ENCODE assay signal across 9 mouse cellular contexts in genomic region chr9:108990462-108990820, GRCm38 (mm10). TPM values are rescaled to one million over a fixed set of nuclear protein-coding genes. Genes with fewer than 3 reads are reported as not detected.
DNase-seq lines count a peak whose midpoint lies in the region; ATAC-seq and TF ChIP-seq lines count a peak whose summit lies in the region.
"Had no signal": no experiment of that assay in that cellular context is flagged by ENCODE, and none has a peak within 500 bp of the region (broad histone marks: within the 10 kb centered on the region; RNA-seq: fewer than 3 reads in every experiment).

No protein-coding gene starts in this region.

- H3K27ac ChIP-seq in kidney, embryonic 16.5 days (ENCODE audit: low read length) = peak overlapping the region; percentile 97
- peak overlapping the region; percentile 42; the same call in 1 of the 2 replicates for H3K27ac ChIP-seq in intestine, postnatal 0 days (ENCODE audit: low read depth, low read length)

- WGBS in kidney, embryonic 16.5 days = 58% methylated on average over 7 of the region's 7 CpGs
- 78% methylated on average over 7 of the region's 7 CpGs for WGBS in intestine, postnatal 0 days

- H3K27me3 ChIP-seq in kidney, embryonic 16.5 days (ENCODE audit: insufficient read depth, low read length) = no peaks in the 10 kb centered on the region
- no peaks in the 10 kb centered on the region for H3K27me3 ChIP-seq in intestine, postnatal 0 days (replicated peaks; ENCODE audit: control insufficient read depth, insufficient read depth, low read length)

- no peak overlapping the region for H3K4me3 ChIP-seq in kidney, embryonic 16.5 days (ENCODE audit: low read length)
- no peak overlapping the region for H3K4me3 ChIP-seq in intestine, postnatal 0 days (ENCODE audit: low read depth, low read length)

- no peak for TF ChIP-seq CTCF in intestine, postnatal 0 days (IDR thresholded peaks at IDR 0.05; ENCODE audit: low read depth)

- peak; percentile 34 for DNase-seq in embryo, embryonic 10.5 days (ENCODE audit: low spot score)
- DNase-seq in embryo, embryonic 10 days (ENCODE audit: low spot score) = no peak
- DNase-seq in kidney, postnatal 10 days = no peak
- DNase-seq in Muller cell, postnatal 12 days (ENCODE audit: inconsistent ontology term) = peak; percentile 21
- DNase-seq in testis, postnatal 14 days (ENCODE audit: low spot score) = no peak
- DNase-seq in thymus, postnatal 14 days = no peak

- peaks cover 18% of the 10 kb centered on the region for H3K4me1 ChIP-seq in kidney, embryonic 16.5 days (ENCODE audit: insufficient read depth, low read length)
- peaks cover 12% of the 10 kb centered on the region for H3K4me1 ChIP-seq in intestine, postnatal 0 days (replicated peaks; ENCODE audit: control insufficient read depth, insufficient read depth, low read length)

- H3K36me3 ChIP-seq in kidney, embryonic 16.5 days (ENCODE audit: insufficient read depth, low read length) = no peaks in the 10 kb centered on the region
- H3K36me3 ChIP-seq in intestine, postnatal 0 days (ENCODE audit: control insufficient read depth, insufficient read depth) = no peaks in the 10 kb centered on the region

- no peak overlapping the region for H3K4me2 ChIP-seq in kidney, embryonic 16.5 days (replicated peaks; ENCODE audit: low read depth, low read length)
- H3K4me2 ChIP-seq in intestine, postnatal 0 days (replicated peaks; ENCODE audit: low read depth) = 0 out of 2 replicates have a peak overlapping the region, but pooled peaks have one; percentile 6

- H3K9ac ChIP-seq in kidney, embryonic 16.5 days (replicated peaks; ENCODE audit: low read length) = no peak overlapping the region
- H3K9ac ChIP-seq in intestine, postnatal 0 days (ENCODE audit: low read depth, low read length) = no peak overlapping the region

- no peaks in the 10 kb centered on the region for H3K9me3 ChIP-seq in kidney, embryonic 16.5 days (ENCODE audit: low read length)
- no peaks in the 10 kb centered on the region for H3K9me3 ChIP-seq in intestine, postnatal 0 days (ENCODE audit: control insufficient read depth)

- ATAC-seq in kidney, embryonic 16.5 days (ENCODE audit: low FRiP score, low TSS enrichment) = no peak
- ATAC-seq in intestine, postnatal 0 days = no peak
- ATAC-seq: activated CD4-positive, CD25-positive, alpha-beta regulatory T cell, adult 4 months had no signal

RNA-seq across cellular contexts. Expression of gene Pfkfb4, which starts 1.1 kb away (rescaled TPM):
- 10.4 and 10.9 TPM in 2 replicates for polyA plus RNA-seq in kidney, embryonic 16.5 days (2015; fragmentation: Nextera tagmentation; extraction: Ambion mirVana)
- 43.1 and 48.3 TPM in 2 replicates for polyA plus RNA-seq in intestine, postnatal 0 days (2015; fragmentation: Nextera tagmentation; extraction: Ambion mirVana)

RNA-seq across cellular contexts. Expression of gene Ucn2, which starts 4.6 kb away (rescaled TPM):
- polyA plus RNA-seq in kidney, embryonic 16.5 days (2015; fragmentation: Nextera tagmentation; extraction: Ambion mirVana) = 0.31 TPM in 1 of 2 replicates, not detected in the other
- not detected in 2 replicates for polyA plus RNA-seq in intestine, postnatal 0 days (2015; fragmentation: Nextera tagmentation; extraction: Ambion mirVana)
- polyA plus RNA-seq: activated CD4-positive, CD25-positive, alpha-beta regulatory T cell, adult 4 months had no signal

RNA-seq across cellular contexts. Expression of gene Col7a1, which starts 37.1 kb away (rescaled TPM):
- polyA plus RNA-seq in kidney, embryonic 16.5 days (2015; fragmentation: Nextera tagmentation; extraction: Ambion mirVana) = 2.9 and 3.9 TPM in 2 replicates
- 1.9 and 3.1 TPM in 2 replicates for polyA plus RNA-seq in intestine, postnatal 0 days (2015; fragmentation: Nextera tagmentation; extraction: Ambion mirVana)
- polyA plus RNA-seq: activated CD4-positive, CD25-positive, alpha-beta regulatory T cell, adult 4 months had no signal

RNA-seq across cellular contexts. Expression of gene Shisa5, which starts 47.9 kb away (rescaled TPM):
- polyA plus RNA-seq in kidney, embryonic 16.5 days (2015; fragmentation: Nextera tagmentation; extraction: Ambion mirVana) = 104 and 110 TPM in 2 replicates
- polyA plus RNA-seq in intestine, postnatal 0 days (2015; fragmentation: Nextera tagmentation; extraction: Ambion mirVana) = 303 and 311 TPM in 2 replicates

RNA-seq across cellular contexts. Expression of gene Uqcrc1, which starts 54.0 kb away (rescaled TPM):
- 621 and 666 TPM in 2 replicates for polyA plus RNA-seq in kidney, embryonic 16.5 days (2015; fragmentation: Nextera tagmentation; extraction: Ambion mirVana)
- 557 and 585 TPM in 2 replicates for polyA plus RNA-seq in intestine, postnatal 0 days (2015; fragmentation: Nextera tagmentation; extraction: Ambion mirVana)

Comparison
In these comparisons a context has a peak if more than half of its experiments do, and no peak if none do; other contexts are left out.
1. DNase-seq: peak in embryo, embryonic 10.5 days (single experiment) and Muller cell, postnatal 12 days (single experiment); none in embryo, embryonic 10 days (single experiment), kidney, postnatal 10 days (single experiment), testis, postnatal 14 days (single experiment) and thymus, postnatal 14 days (single experiment).